Mouse (Mus musculus) kidney, embryonic 16.5 days (tissue): ENCODE measurements around the gene Vangl2. TPM values are rescaled to one million over a fixed set of nuclear protein-coding genes. Genes with fewer than 3 reads are reported as not detected.

Experiments
- ATAC-seq: fragments of 200-750 bp; cut with Nextera tagmentation; 2 replicates; pipeline ENCODE4 v1.8.0; 2017; ENCODE audit warnings: moderate TSS enrichment; ENCODE audit not compliant: low FRiP score, low TSS enrichment
- H3K27ac ChIP-seq: fragments of 300-500 bp; sonication (generic); 2 replicates; pipeline ENCODE4 v1.5.1; 2014; ENCODE audit warnings: low read length
- H3K27me3 ChIP-seq: fragments of 300-500 bp; sonication (generic); 2 replicates; pipeline ENCODE4 v1.6.1; 2014; ENCODE audit warnings: low read length, control low read depth, mixed read lengths; ENCODE audit not compliant: insufficient read depth
- H3K36me3 ChIP-seq: fragments of 300-500 bp; sonication (generic); 2 replicates; pipeline ENCODE4 v1.6.1; 2014; ENCODE audit warnings: low read length, control low read depth, mixed read lengths; ENCODE audit not compliant: insufficient read depth
- H3K4me1 ChIP-seq: fragments of 300-500 bp; sonication (generic); 2 replicates; pipeline ENCODE4 v1.6.1; 2014; ENCODE audit warnings: low read length, control low read depth, mixed read lengths; ENCODE audit not compliant: insufficient read depth
- H3K4me2 ChIP-seq: fragments of 300-500 bp; sonication (generic); replicated peaks from 2 replicates; pipeline ENCODE4 v1.6.1; 2014; ENCODE audit warnings: low read depth, low read length
- H3K4me3 ChIP-seq: fragments of 300-500 bp; sonication (generic); 2 replicates; pipeline ENCODE4 v1.5.1; 2014; ENCODE audit warnings: mild to moderate bottlenecking, low read length
- H3K9ac ChIP-seq: fragments of 300-500 bp; sonication (generic); replicated peaks from 2 replicates; pipeline ENCODE4 v1.6.1; 2014; ENCODE audit warnings: low read length
- H3K9me3 ChIP-seq: fragments of 300-500 bp; sonication (generic); 2 replicates; pipeline ENCODE4 v1.6.1; 2016; ENCODE audit warnings: low read length, control low read depth
- WGBS: fragments of 180-500 bp; shearing (Covaris S2); extraction: QIAGEN DNeasy Blood & Tissue Kit; methylation state at CpG from one replicate; pipeline ENCODE4 v1.1.7; 2014; 5-methylcytosine and 5-hydroxymethylcytosine counted together
- polyA plus RNA-seq: library from polyadenylated mRNA; unstranded; fragments of >200 nt; fragmentation: Nextera tagmentation; extraction: Ambion mirVana; gene quantifications from 2 replicates; pipeline ENCODE4 v1.2.1, GENCODE M21; 2015

Vangl2 gene
- polyA plus RNA-seq, 1 experiment from 2014 or later = 14.6 TPM

DNA sequence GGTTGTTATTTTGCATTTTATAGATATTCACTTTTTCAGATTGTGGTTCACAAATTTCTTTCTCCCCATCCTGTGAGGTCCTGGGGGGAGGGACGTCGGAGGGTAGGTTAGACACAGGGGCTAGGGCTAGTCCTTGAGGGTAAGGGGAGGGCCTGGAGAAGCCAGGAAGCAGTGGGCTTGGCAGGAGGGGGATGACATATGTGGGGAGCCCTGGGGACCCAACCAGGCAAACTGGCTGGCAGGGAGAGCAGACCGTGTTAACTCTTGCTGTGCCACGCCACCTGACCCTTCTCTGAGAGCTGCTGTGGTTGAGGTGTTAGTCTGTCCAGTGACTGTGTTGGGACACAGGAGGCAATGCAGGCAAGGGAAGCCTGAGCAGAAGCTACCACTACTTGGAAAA lies 32.4 kb upstream of the Vangl2 start:
- H3K9ac ChIP-seq = no peak overlapping the region
- H3K36me3 ChIP-seq = peaks cover 14% of the 10 kb centered on the region; the same call in 1 of the 2 replicates
- no peaks in the 10 kb centered on the region for H3K9me3 ChIP-seq
- H3K4me2 ChIP-seq = no peak overlapping the region
- H3K27me3 ChIP-seq = peaks cover 10% of the 10 kb centered on the region; the same call in 1 of the 2 replicates
- no peak overlapping the region for H3K27ac ChIP-seq
- WGBS = 53% methylated on average over 4 of the region's 4 CpGs
- H3K4me3 ChIP-seq = no peak overlapping the region
- no peaks in the 10 kb centered on the region for H3K4me1 ChIP-seq
- no peak for ATAC-seq

DNA sequence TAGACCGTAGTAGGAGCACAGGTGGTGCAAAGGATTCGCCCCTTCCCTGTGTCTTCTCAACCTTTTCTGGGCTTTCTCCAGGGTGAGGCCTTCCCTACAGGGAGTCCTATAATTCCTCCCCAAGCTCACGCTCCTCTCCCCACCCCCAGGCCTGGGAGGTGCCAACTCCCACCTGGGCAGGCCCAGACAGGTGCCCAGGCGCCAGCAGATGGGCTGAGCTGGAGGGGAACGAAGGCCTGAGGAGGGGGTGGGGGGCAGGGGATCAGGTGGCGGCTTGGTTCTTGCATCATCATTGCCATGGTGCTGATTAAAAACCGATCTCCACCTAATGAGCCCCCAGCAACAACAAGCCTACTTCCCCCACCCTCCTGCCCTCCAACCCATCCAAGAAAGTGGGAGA lies 30.6 kb upstream of the Vangl2 start:
- 76% methylated on average over 7 of the region's 7 CpGs for WGBS
- peaks cover 26% of the 10 kb centered on the region for H3K27me3 ChIP-seq
- H3K4me3 ChIP-seq = no peak overlapping the region
- no peak overlapping the region for H3K4me2 ChIP-seq
- no peaks in the 10 kb centered on the region for H3K36me3 ChIP-seq
- no peak overlapping the region for H3K9ac ChIP-seq
- H3K27ac ChIP-seq = no peak overlapping the region
- H3K9me3 ChIP-seq = no peaks in the 10 kb centered on the region
- ATAC-seq = no peak
- peaks cover 6% of the 10 kb centered on the region for H3K4me1 ChIP-seq

DNA sequence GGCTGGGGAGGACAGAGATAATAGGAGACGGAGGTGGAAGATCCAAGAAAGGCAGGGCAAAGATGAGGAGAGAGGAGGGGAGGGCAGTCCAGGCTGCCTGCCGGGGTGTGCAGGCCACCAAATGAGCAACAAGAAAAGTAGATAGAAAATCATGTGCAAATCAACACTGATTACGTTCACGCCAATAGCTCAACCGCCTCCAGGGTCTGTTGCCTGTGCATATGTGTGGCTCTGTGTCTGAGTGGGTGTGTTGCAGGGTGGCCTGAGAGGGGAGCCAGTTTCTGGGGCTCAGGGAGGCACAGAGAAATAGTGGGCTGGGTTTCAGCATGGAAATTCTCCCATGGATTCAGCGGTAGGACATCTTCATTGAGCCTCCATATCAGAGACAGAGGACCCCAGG lies 30.1 kb upstream of the Vangl2 start:
- H3K36me3 ChIP-seq = no peaks in the 10 kb centered on the region
- no peak overlapping the region for H3K4me2 ChIP-seq
- 81% methylated on average over 6 of the region's 6 CpGs for WGBS
- peaks cover 11% of the 10 kb centered on the region for H3K4me1 ChIP-seq
- no peak overlapping the region for H3K27ac ChIP-seq
- H3K4me3 ChIP-seq = no peak overlapping the region
- peaks cover 32% of the 10 kb centered on the region for H3K27me3 ChIP-seq
- ATAC-seq = no peak
- H3K9me3 ChIP-seq = no peaks in the 10 kb centered on the region
- H3K9ac ChIP-seq = no peak overlapping the region

DNA sequence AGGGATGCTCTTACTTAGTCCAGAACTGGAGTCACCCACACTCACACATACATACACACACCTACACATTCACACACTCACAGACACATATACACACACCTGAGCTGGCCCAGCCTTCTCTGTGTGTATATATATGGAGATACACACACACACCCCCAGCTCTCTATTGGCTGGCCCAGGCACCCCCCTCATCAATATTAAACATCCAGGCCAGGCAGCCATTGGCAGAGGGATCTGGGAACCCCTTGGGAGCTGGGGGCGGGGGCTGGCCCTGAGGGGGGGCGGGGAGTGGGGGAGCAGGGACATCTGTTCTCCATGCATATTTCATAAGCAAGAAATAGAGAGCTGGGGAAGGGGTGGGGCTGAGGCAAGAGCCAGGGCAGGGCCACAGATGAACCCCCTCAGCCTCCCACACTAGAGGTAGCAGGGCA lies 29.3 kb upstream of the Vangl2 start, which contains the start of gene Nhlh1:
Gene Nhlh1, minus strand, starts transcription at position 83 of the 431 bp plus-strand sequence.
- Histone ChIP-seq H3K27ac (no peak within 1 kb of the TSS), H3K4me3 (no peak within 1 kb of the TSS), H3K9me3 (no peaks in the 10 kb centered on the region), H3K4me1 (peaks cover 16% of the 10 kb centered on the region), H3K4me2 (no peak within 1 kb of the TSS), H3K36me3 (no peaks in the 10 kb centered on the region), H3K9ac (no peak within 1 kb of the TSS), H3K27me3 (peaks cover 39% of the 10 kb centered on the region)
- WGBS = 38% methylated on average over 2 of the region's 2 CpGs
- ATAC-seq = no peak

DNA sequence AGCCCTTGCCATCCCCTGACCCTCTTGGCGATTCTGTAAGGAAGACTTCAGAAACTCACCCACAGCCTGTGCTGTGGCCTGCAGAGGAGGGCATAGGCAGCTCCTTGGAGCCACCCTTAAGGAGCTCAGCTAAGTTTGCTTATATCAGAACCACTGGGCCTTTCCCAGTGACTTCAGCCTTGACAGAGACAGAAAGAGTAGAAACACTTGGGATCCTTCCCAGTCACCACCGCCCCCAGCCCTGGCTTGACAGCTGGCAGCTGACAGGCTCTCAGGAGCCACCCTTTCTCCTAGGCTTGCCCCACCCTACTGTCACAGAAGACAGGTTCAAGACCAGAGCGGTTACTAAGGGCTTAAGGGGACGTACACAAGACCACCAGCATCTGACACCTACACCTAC lies 28.0 kb upstream of the Vangl2 start:
- Histone ChIP-seq H3K27ac (no peak overlapping the region), H3K9ac (no peak overlapping the region), H3K36me3 (no peaks in the 10 kb centered on the region), H3K4me2 (no peak overlapping the region), H3K4me1 (peaks cover 16% of the 10 kb centered on the region), H3K9me3 (no peaks in the 10 kb centered on the region), H3K4me3 (no peak overlapping the region), H3K27me3 (peaks cover 41% of the 10 kb centered on the region)
- 77% methylated on average over 4 of the region's 4 CpGs for WGBS
- no peak for ATAC-seq

DNA sequence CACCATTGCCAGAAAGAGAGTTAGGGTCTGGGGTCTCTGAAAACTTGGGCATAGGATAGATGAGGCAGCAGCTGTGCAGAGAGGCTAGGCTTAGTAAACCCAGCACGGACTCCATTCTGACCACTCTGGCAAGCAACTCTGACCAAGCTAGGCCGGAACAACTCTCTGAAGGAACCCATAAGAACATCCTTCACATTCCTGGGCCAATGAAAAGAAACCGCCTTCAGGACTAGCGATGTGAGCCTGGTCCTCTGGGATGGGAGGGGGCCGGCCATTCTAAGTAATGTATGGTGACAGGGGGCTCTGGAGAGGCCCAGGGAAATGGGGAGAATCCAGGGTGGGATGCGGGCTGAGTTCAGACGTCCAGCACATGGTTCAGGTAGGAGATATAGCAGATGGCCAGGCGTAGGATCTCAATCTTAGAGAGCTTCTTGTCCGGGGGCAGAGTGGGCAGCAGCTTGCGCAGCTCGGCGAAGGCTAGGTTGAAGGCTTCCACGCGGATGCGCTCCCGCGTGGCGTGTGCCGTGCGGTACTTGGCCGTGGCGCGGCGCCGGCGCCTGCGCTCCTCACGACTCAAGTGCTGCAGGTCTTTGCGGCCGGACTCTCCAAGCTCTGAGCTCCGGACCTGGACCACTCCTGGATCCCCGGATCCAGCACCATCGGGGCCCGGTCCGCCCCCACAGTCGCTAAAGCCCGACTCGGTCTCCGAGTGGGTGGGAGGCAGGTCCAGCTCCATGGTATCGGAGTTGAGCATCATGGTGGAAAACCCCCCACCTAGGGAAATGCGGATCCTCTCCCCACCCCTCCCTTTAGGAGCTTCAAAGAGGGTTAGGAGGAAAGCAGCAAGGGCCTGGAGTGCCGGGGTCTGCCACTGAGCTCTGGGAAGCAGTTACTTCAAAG lies 25.5 kb upstream of the Vangl2 start:
- Histone ChIP-seq H3K36me3 (no peaks in the 10 kb centered on the region), H3K4me1 (peaks cover 24% of the 10 kb centered on the region), H3K27ac (no peak overlapping the region), H3K27me3 (peaks cover 41% of the 10 kb centered on the region), H3K9ac (peak overlapping the region; percentile 56), H3K9me3 (no peaks in the 10 kb centered on the region), H3K4me3 (peak overlapping the region; percentile 48), H3K4me2 (peak overlapping the region; percentile 73)
- peak; percentile 25; the same call in 1 of the 2 replicates for ATAC-seq
- under 1% methylated on average over 42 of the region's 42 CpGs for WGBS

DNA sequence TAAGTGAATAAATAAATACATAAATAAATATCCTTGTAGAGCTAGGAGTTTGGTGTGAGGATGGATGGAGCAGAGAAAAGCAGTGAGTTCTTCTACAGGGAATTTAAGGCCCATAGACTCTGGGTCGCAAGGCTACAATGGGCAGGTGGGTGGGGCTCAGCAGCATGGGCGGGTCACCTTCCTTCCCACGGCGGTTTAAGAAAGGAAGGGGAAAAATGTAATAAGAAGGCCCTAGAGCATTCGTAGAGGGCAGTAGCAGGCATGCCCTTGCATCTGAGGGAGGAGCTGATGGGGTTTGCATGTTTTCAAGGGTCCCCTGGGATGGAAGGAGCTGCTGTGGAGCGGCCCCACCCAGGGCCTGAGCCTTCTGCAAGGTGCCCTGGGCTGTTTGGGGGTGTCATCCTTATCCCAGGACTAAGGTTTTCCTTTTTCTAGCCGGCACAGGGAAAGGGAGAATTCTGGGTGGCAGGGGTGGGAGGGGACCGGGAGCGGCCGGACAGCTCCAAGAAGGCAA lies 24.6 kb upstream of the Vangl2 start:
- Histone ChIP-seq H3K4me2 (peak overlapping the region; percentile 73), H3K4me1 (peaks cover 33% of the 10 kb centered on the region), H3K9me3 (no peaks in the 10 kb centered on the region), H3K27me3 (peaks cover 41% of the 10 kb centered on the region), H3K9ac (no peak overlapping the region), H3K36me3 (no peaks in the 10 kb centered on the region), H3K4me3 (peak overlapping the region; percentile 48; the same call in 1 of the 2 replicates), H3K27ac (no peak overlapping the region)
- 9% methylated on average over 10 of the region's 10 CpGs for WGBS
- no peak for ATAC-seq

DNA sequence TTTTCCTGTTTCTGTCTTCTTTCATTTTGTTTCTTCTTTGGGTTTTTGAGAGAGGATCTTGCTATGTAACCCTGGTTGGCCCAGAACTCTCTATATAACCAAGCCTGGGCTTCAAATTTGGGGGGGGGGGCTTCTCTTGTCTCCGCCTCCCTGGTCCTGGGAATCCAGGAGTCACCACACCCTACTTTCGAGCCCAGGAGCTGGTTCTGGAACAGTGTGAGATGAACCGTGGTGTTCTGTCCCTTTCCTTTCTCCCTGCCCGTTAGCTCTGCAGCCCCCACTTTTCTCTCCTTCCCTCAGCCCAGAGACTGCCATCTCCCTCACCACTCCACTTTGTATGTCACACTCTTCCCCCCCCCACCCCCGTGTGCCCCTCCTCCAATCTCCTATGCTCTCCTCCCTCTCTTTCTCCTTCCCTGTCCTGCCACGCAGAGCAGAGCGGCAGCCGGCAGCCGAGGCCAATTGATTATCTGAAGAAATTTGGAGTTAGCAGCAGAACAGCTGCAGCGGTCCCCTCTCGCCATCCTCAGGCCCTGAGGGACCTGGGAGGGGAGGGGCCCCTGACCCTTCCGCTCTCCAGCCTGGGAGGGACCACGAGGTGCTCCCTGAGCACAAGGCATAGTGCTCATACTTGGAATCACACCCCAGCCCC lies 21.0 kb upstream of the Vangl2 start:
- no peak overlapping the region for H3K4me3 ChIP-seq
- H3K36me3 ChIP-seq = no peaks in the 10 kb centered on the region
- H3K27ac ChIP-seq = no peak overlapping the region
- H3K4me1 ChIP-seq = peaks cover 32% of the 10 kb centered on the region
- no peak for ATAC-seq
- H3K9ac ChIP-seq = no peak overlapping the region
- H3K9me3 ChIP-seq = no peaks in the 10 kb centered on the region
- H3K4me2 ChIP-seq = peak overlapping the region; percentile 35
- WGBS = 29% methylated on average over 13 of the region's 13 CpGs
- H3K27me3 ChIP-seq = peaks cover 19% of the 10 kb centered on the region

DNA sequence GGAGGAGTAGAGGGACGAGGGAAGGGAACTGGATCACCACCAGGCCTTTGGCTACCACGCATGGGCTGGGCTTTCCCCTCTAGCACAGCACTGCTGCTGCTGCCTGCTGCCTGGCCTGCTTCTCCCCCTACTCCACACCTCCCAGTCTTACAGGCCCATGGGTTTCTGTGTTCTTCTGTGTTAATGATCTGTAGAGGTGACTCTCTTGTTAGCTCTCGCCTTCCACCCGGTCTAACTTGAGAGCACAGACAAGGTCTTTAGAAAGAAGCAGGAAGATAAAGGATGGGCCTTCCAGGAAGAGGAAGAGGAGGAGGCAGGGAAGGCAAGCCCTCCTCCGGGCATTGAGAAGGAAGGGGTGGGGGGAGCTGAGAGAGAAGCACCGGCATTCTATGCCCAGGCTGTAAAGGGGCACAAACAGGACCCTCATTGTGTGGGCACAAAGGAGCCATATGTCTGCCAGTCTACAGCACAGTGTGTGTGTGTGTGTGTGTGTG lies 20.0 kb upstream of the Vangl2 start:
- Histone ChIP-seq H3K4me2 (peak overlapping the region; percentile 35), H3K36me3 (no peaks in the 10 kb centered on the region), H3K9me3 (no peaks in the 10 kb centered on the region), H3K27ac (peak overlapping the region; percentile 37), H3K4me3 (peak overlapping the region; percentile 21), H3K9ac (peak overlapping the region; percentile 60), H3K4me1 (peaks cover 22% of the 10 kb centered on the region), H3K27me3 (peaks cover 9% of the 10 kb centered on the region; the same call in 1 of the 2 replicates)
- WGBS = 17% methylated on average over 6 of the region's 6 CpGs
- ATAC-seq = peak; percentile 76
